Mouse (Mus musculus) embryonic stem cell, embryonic (primary cell): ENCODE data around the gene Zfp697.
"Not testable (repeated sequence)": the region's sequence is repeated elsewhere in the genome, so short reads cannot be mapped to it uniquely, and the experiment has no call there.

Experiments used
- CTCF ChIA-PET, 4 experiments: fragments of 300-600 bp in 2 of 4; fragments of 350-600 bp in 2 of 4; sonication (Branson Sonifier 250); formaldehyde crosslinking; loops; one replicate each; lab custom pipeline; 2022; ENCODE audit warnings: inconsistent platforms in 2 of 4; lab: Charles Lee
- POLR2A ChIA-PET, 4 experiments: fragments of 300-600 bp in 2 of 4; fragments of 350-600 bp in 2 of 4; sonication (Branson Sonifier 250); formaldehyde crosslinking; loops; one replicate each; lab custom pipeline; 2022; ENCODE audit warnings: antibody characterized with exemption in 4 of 4, inconsistent platforms in 1 of 4; lab: Charles Lee

Gene Zfp697

GRCm38 (mm10) chr3:98406569-98407144 lies 24.4 kb downstream of the Zfp697 start:
- CTCF ChIA-PET, result interaction anchor here in 1 of 4 experiments (1.1 kb wide), 1 partner anchor 24 kb away, joined by 5 read pairs; the partner anchor contains the start of gene Zfp697
- POLR2A ChIA-PET, result not testable (repeated sequence)

- CTCF ChIA-PET, result interaction anchor here in 1 of 4 experiments (1.1 kb wide), 1 partner anchor 25 kb away, joined by 5 read pairs; the partner anchor contains the start of gene Zfp697
- POLR2A ChIA-PET, result not testable (repeated sequence)
Measured at GRCm38 (mm10) chr3:98407261-98407780, 25.1 kb downstream of the Zfp697 start.

- POLR2A ChIA-PET, result interaction anchor here in 1 of 4 experiments (0.6 to 0.8 kb wide), 2 partner anchors 15 to 1271 kb away, joined by 3 to 5 read pairs; no protein-coding TSS in a partner anchor
- CTCF ChIA-PET, result not testable (repeated sequence)
Measured at GRCm38 (mm10) chr3:98410619-98411580, 28.6 kb downstream of the Zfp697 start.

GRCm38 (mm10) chr3:98413733-98414132 lies 31.5 kb downstream of the Zfp697 start:
- ChIA-PET POLR2A (interaction anchor here in 1 of 4 experiments (0.8 to 2.1 kb wide), 3 partner anchors 18 to 31 kb away, joined by 3 to 6 read pairs (median 3); partner anchors contain the start of gene Zfp697), CTCF (no interaction called here)

- POLR2A ChIA-PET, result interaction anchor here in 1 of 4 experiments (1.4 kb wide), 1 partner anchor 32 kb away, joined by 3 read pairs; the partner anchor contains the start of gene Zfp697
Measured at GRCm38 (mm10) chr3:98414296-98414695, 32.0 kb downstream of the Zfp697 start.

GRCm38 (mm10) chr3:98416426-98417250 lies 34.4 kb downstream of the Zfp697 start:
- ChIA-PET POLR2A (interaction anchor here in 2 of 4 experiments (0.6 kb wide), 2 partner anchors 404 to 843 kb away, joined by 3 to 4 read pairs; no protein-coding TSS in a partner anchor), CTCF (no interaction called here)

More at GRCm38 (mm10) chr3:98414296-98414695, 32.0 kb downstream of the Zfp697 start:
- CTCF ChIA-PET, result interaction anchor here in 1 of 4 experiments (0.5 kb wide), 1 partner anchor 348 kb away, joined by 5 read pairs; no protein-coding TSS in a partner anchor

- ChIA-PET CTCF (no interaction called here), POLR2A (no interaction called here)
Measured at GRCm38 (mm10) chr3:98417328-98417727, 35.1 kb downstream of the Zfp697 start.

- CTCF ChIA-PET, result interaction anchor here in 2 of 4 experiments (1.0 to 1.6 kb wide), 2 partner anchors 37 to 57 kb away, joined by 3 read pairs; partner anchors contain the start of gene Zfp697 (in 1 of the 2)
- POLR2A ChIA-PET, result interaction anchor here in 1 of 4 experiments (1.0 kb wide), 1 partner anchor 71 kb away, joined by 4 read pairs; no protein-coding TSS in a partner anchor
Measured at GRCm38 (mm10) chr3:98418991-98419785, 36.9 kb downstream of the Zfp697 start.

GRCm38 (mm10) chr3:98419786-98420070 lies 37.5 kb downstream of the Zfp697 start:
- POLR2A ChIA-PET, result interaction anchor here in 1 of 4 experiments (1.0 kb wide), 1 partner anchor 71 kb away, joined by 4 read pairs; no protein-coding TSS in a partner anchor
- CTCF ChIA-PET, result interaction anchor here in 1 of 4 experiments (1.6 kb wide), 1 partner anchor 57 kb away, joined by 3 read pairs; no protein-coding TSS in a partner anchor

- POLR2A ChIA-PET, result no interaction called here
- CTCF ChIA-PET, result no interaction called here
Measured at GRCm38 (mm10) chr3:98422926-98423325, 40.7 kb downstream of the Zfp697 start.

GRCm38 (mm10) chr3:98426749-98427148 lies 44.5 kb downstream of the Zfp697 start:
- ChIA-PET CTCF (interaction anchor here in 1 of 4 experiments (1.3 kb wide), 1 partner anchor 44 kb away, joined by 4 read pairs; the partner anchor contains the start of gene Zfp697), POLR2A (no interaction called here)

GRCm38 (mm10) chr3:98427260-98427599 lies 45.0 kb downstream of the Zfp697 start:
- ChIA-PET CTCF (interaction anchor here in 1 of 4 experiments (1.3 kb wide), 1 partner anchor 45 kb away, joined by 4 read pairs; the partner anchor contains the start of gene Zfp697), POLR2A (interaction anchor here in 1 of 4 experiments (1.4 kb wide), 1 partner anchor 77 kb away, joined by 3 read pairs; no protein-coding TSS in a partner anchor)

- ChIA-PET POLR2A (interaction anchor here in 3 of 4 experiments (0.6 to 1.9 kb wide), 6 partner anchors 45 to 201 kb away, joined by 3 to 5 read pairs (median 3); partner anchors contain the start of gene Zfp697 (in 2 of the 3)), CTCF (interaction anchor here in 1 of 4 experiments (1.3 kb wide), 1 partner anchor 45 kb away, joined by 4 read pairs; the partner anchor contains the start of gene Zfp697)
Measured at GRCm38 (mm10) chr3:98427600-98428448, 45.6 kb downstream of the Zfp697 start.

GRCm38 (mm10) chr3:98428449-98428775 lies 46.2 kb downstream of the Zfp697 start:
- ChIA-PET CTCF (interaction anchor here in 1 of 4 experiments (1.3 kb wide), 1 partner anchor 46 kb away, joined by 4 read pairs; the partner anchor contains the start of gene Zfp697), POLR2A (interaction anchor here in 2 of 4 experiments (0.9 to 1.9 kb wide), 5 partner anchors 46 to 202 kb away, joined by 3 to 5 read pairs (median 3); partner anchors contain the start of gene Zfp697 (in 1 of the 2))

GRCm38 (mm10) chr3:98428928-98429525 lies 46.8 kb downstream of the Zfp697 start:
- ChIA-PET POLR2A (interaction anchor here in 3 of 4 experiments (0.6 to 1.9 kb wide), 4 partner anchors 46 to 202 kb away, joined by 3 to 5 read pairs (median 4); partner anchors contain the start of gene Zfp697 (in 1 of the 3)), CTCF (interaction anchor here in 1 of 4 experiments (1.3 kb wide), 1 partner anchor 46 kb away, joined by 4 read pairs; the partner anchor contains the start of gene Zfp697)
